Mouse (Mus musculus) intestine, embryonic 16.5 days (tissue): Measurements from ENCODE around the gene 1110059E24Rik. TPM values are rescaled to one million over a fixed set of nuclear protein-coding genes. Genes with fewer than 3 reads are reported as not detected.

Source experiments
- ATAC-seq: fragments of 200-750 bp; cut with Nextera tagmentation; 2 replicates; pipeline ENCODE4 v1.8.0; 2017; ENCODE audit warnings: moderate TSS enrichment, moderate library complexity
- H3K27ac ChIP-seq: fragments of 300-500 bp; sonication (generic); 2 replicates; pipeline ENCODE4 v1.5.1; 2014; ENCODE audit warnings: mild to moderate bottlenecking, low read length
- H3K27me3 ChIP-seq: fragments of 300-500 bp; sonication (generic); replicated peaks from 2 replicates; pipeline ENCODE4 v1.6.1; 2014; ENCODE audit warnings: low read length, control low read depth, mixed read lengths; ENCODE audit not compliant: control insufficient read depth, insufficient read depth
- H3K36me3 ChIP-seq: fragments of 300-500 bp; sonication (generic); 2 replicates; pipeline ENCODE4 v1.6.1; 2014; ENCODE audit warnings: low read length, control low read depth; ENCODE audit not compliant: control insufficient read depth, insufficient read depth
- H3K4me1 ChIP-seq: fragments of 300-500 bp; sonication (generic); 2 replicates; pipeline ENCODE4 v1.6.1; 2014; ENCODE audit warnings: low read length, control low read depth, mixed read lengths; ENCODE audit not compliant: control insufficient read depth, insufficient read depth
- H3K4me2 ChIP-seq: fragments of 300-500 bp; sonication (generic); 2 replicates; pipeline ENCODE4 v1.6.1; 2014; ENCODE audit warnings: low read depth, low read length, control low read depth
- H3K4me3 ChIP-seq: fragments of 300-500 bp; sonication (generic); 2 replicates; pipeline ENCODE4 v1.5.1; 2014; ENCODE audit warnings: mild to moderate bottlenecking, low read length
- H3K9ac ChIP-seq: fragments of 300-500 bp; sonication (generic); 2 replicates; pipeline ENCODE4 v1.6.1; 2014; ENCODE audit warnings: low read depth, low read length
- H3K9me3 ChIP-seq: fragments of 300-500 bp; sonication (generic); 2 replicates; pipeline ENCODE4 v1.6.1; 2016; ENCODE audit warnings: low read length, control low read depth; ENCODE audit not compliant: control insufficient read depth
- WGBS: fragments of 180-500 bp; shearing (Covaris S2); extraction: QIAGEN DNeasy Blood & Tissue Kit; methylation state at CpG from one replicate; pipeline ENCODE4 v1.1.7; 2014; 5-methylcytosine and 5-hydroxymethylcytosine counted together
- polyA plus RNA-seq: library from polyadenylated mRNA; unstranded; fragments of >200 nt; fragmentation: Nextera tagmentation; extraction: Ambion mirVana; gene quantifications from 2 replicates; pipeline ENCODE4 v1.2.1, GENCODE M21; 2015

The 1110059E24Rik gene
- polyA plus RNA-seq, 1 experiment from 2014 or later = 63.9 TPM

- Histone ChIP-seq H3K4me1 (no peaks in the 10 kb centered on the region), H3K9me3 (no peaks in the 10 kb centered on the region), H3K9ac (no peak overlapping the region), H3K27ac (no peak overlapping the region), H3K27me3 (no peaks in the 10 kb centered on the region), H3K36me3 (no peaks in the 10 kb centered on the region), H3K4me3 (no peak overlapping the region), H3K4me2 (no peak overlapping the region)
- WGBS = 95% methylated on average over 3 of the region's 3 CpGs
- no peak for ATAC-seq
Observed at GRCm38 (mm10) chr19:21549713-21550112, 103.1 kb downstream of the 1110059E24Rik start.

DNA sequence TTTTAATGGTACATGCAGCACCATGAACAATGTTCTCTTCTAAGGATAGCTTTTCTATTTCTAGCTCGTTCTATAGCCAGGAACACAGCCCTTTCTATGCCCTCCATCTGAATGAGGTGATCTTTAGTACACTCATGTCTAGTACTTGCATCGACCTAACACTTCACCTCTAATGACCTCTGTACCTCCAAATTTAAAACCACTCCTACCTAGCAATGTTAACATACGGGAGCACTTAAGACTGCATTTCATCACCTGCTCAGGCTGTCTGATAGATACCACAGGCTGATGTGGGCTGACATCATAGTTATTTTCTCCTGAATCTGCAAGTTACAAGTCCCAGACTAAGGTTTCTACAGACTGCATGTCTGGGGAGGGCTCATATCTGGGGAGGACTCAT, 103.8 kb downstream of the 1110059E24Rik start:
- no peak for ATAC-seq
- Histone ChIP-seq H3K9me3 (no peaks in the 10 kb centered on the region), H3K4me2 (no peak overlapping the region), H3K4me3 (no peak overlapping the region), H3K4me1 (no peaks in the 10 kb centered on the region), H3K27me3 (no peaks in the 10 kb centered on the region), H3K27ac (no peak overlapping the region), H3K9ac (no peak overlapping the region), H3K36me3 (no peaks in the 10 kb centered on the region)
- 66% methylated on average over 3 of the region's 3 CpGs for WGBS

DNA sequence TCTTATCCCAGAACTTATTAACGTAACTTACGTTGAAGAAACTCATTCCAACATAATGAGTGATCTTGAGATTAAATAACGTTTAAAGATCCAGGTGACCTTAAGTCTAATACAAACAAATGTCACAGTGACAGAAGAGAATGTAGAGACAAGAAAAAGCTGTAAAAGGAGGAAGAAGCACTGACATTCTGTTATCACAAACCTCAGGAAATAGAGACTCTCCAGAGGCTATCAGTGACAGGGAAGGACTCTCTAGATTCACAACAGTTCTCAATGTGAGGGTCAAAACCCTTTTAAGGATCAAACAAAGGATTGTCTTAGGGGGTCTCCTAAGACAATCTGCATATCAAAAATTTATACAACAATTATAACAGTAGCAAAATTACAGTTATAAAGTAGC, 115.7 kb downstream of the 1110059E24Rik start:
- 29% methylated on average over 3 of the region's 3 CpGs for WGBS
- H3K27ac ChIP-seq = no peak overlapping the region

More for the DNA sequence above, 115.7 kb downstream of the 1110059E24Rik start:
- H3K4me1 ChIP-seq = no peaks in the 10 kb centered on the region
- H3K4me2 ChIP-seq = no peak overlapping the region
- ATAC-seq = no peak
- no peaks in the 10 kb centered on the region for H3K27me3 ChIP-seq
- no peak overlapping the region for H3K4me3 ChIP-seq
- no peak overlapping the region for H3K9ac ChIP-seq
- no peaks in the 10 kb centered on the region for H3K36me3 ChIP-seq
- no peaks in the 10 kb centered on the region for H3K9me3 ChIP-seq

Other genes with a start within 250 kb of the 1110059E24Rik start
- 17.0 and 20.3 TPM in 2 replicates for gene Gda, start 179.5 kb downstream of the 1110059E24Rik start, polyA plus RNA-seq
- 7.3 and 15.9 TPM in 2 replicates for gene Abhd17b, start 209 bp upstream of the 1110059E24Rik start, polyA plus RNA-seq
- gene Cemip2, start 125.4 kb upstream of the 1110059E24Rik start, polyA plus RNA-seq = 7.3 and 8.0 TPM in 2 replicates